Mouse (Mus musculus) MEL (cell line): ENCODE results near the gene Chid1. TPM values are rescaled to one million over a fixed set of nuclear protein-coding genes. Genes with fewer than 3 reads are reported as not detected.

Source experiments
- DNase-seq: peaks from one replicate; pipeline ENCODE4 v3.0.0; 2011; ENCODE audit warnings: low read depth, low spot score
- H3K27ac ChIP-seq: 2 replicates; pipeline ENCODE4 v1.5.1; 2012; ENCODE audit warnings: low read depth, mild to moderate bottlenecking, control low read depth, low read length, moderate library complexity; ENCODE audit not compliant: control insufficient read depth
- H3K27me3 ChIP-seq, 2 experiments: fragments of 150-350 bp in 1 of 2; sonication (generic) in 1 of 2; 2 replicates each; pipeline ENCODE4 v1.6.1; 2012; ENCODE audit warnings: low read length in 2 of 2, mild to moderate bottlenecking in 2 of 2, improper control_type of control experiment in 1 of 2, moderate library complexity in 1 of 2; ENCODE audit not compliant: insufficient read depth in 2 of 2, control insufficient read depth in 1 of 2
- H3K36me3 ChIP-seq, 2 experiments: 2 replicates each; pipeline ENCODE4 v1.6.1; 2012 to 2014; ENCODE audit warnings: low read length in 2 of 2, improper control_type of control experiment in 1 of 2, inconsistent platforms in 1 of 2, mild to moderate bottlenecking in 1 of 2; ENCODE audit not compliant: insufficient read depth in 2 of 2, control insufficient read depth in 1 of 2
- H3K4me1 ChIP-seq, 2 experiments: fragments of 150-350 bp in 1 of 2; sonication (generic) in 1 of 2; 2 replicates each; pipeline ENCODE4 v1.6.1; 2012; ENCODE audit warnings: low read length in 2 of 2, improper control_type of control experiment in 1 of 2, mild to moderate bottlenecking in 1 of 2; ENCODE audit not compliant: insufficient read depth in 2 of 2, control insufficient read depth in 1 of 2
- H3K4me3 ChIP-seq, 2 experiments: fragments of 150-350 bp in 1 of 2; sonication (generic) in 1 of 2; 2 replicates each; pipeline ENCODE4 v1.5.1; 2012; ENCODE audit warnings: low read depth in 2 of 2, low read length in 2 of 2, mild to moderate bottlenecking in 2 of 2, moderate library complexity in 2 of 2, control low read depth in 1 of 2, improper control_type of control experiment in 1 of 2; ENCODE audit not compliant: control insufficient read depth in 1 of 2, insufficient read depth in 1 of 2
- H3K79me2 ChIP-seq: 2 replicates; pipeline ENCODE4 v1.6.1; 2012; ENCODE audit warnings: mild to moderate bottlenecking, low read length, moderate library complexity; ENCODE audit not compliant: control insufficient read depth, poor library complexity, insufficient read depth
- H3K9ac ChIP-seq: 2 replicates; pipeline ENCODE4 v1.6.1; 2012; ENCODE audit warnings: low read depth, mild to moderate bottlenecking, control low read depth, low read length, moderate library complexity; ENCODE audit not compliant: control insufficient read depth, poor library complexity, severe bottlenecking
- H3K9me3 ChIP-seq: fragments of 150-350 bp; sonication (generic); replicated peaks from 2 replicates; pipeline ENCODE4 v1.6.1; 2012; ENCODE audit warnings: mild to moderate bottlenecking, low read length, improper control_type of control experiment, moderate library complexity; ENCODE audit not compliant: insufficient read depth
- BHLHE40 ChIP-seq: IDR thresholded peaks from 2 replicates; pipeline ENCODE4 v1.6.1; 2012; ENCODE audit warnings: low read depth, mild to moderate bottlenecking, inconsistent platforms, low read length, improper control_type of control experiment, borderline replicate concordance
- CHD2 ChIP-seq: IDR thresholded peaks from 2 replicates; pipeline ENCODE4 v1.6.1; 2011; ENCODE audit warnings: low read length, improper control_type of control experiment
- CTCF ChIP-seq, 3 experiments: IDR thresholded peaks in 2 of 3; conservative IDR thresholded peaks in 1 of 3; 2 replicates each; pipeline ENCODE4 v1.5.1; 2011 to 2012; ENCODE audit warnings: low read length in 3 of 3, low read depth in 2 of 3, mild to moderate bottlenecking in 2 of 3, improper control_type of control experiment in 1 of 3, inconsistent platforms in 1 of 3, mixed read lengths in 1 of 3, moderate library complexity in 1 of 3; ENCODE audit not compliant: control insufficient read depth in 1 of 3, insufficient read depth in 1 of 3, poor library complexity in 1 of 3, severe bottlenecking in 1 of 3
- E2F4 ChIP-seq: IDR thresholded peaks from 2 replicates; pipeline ENCODE4 v1.6.1; 2011; ENCODE audit warnings: low read depth, low read length, improper control_type of control experiment, borderline replicate concordance
- ELF1 ChIP-seq: IDR thresholded peaks from 2 replicates; pipeline ENCODE4 v1.6.1; 2014; ENCODE audit warnings: low read depth, mild to moderate bottlenecking, inconsistent platforms, low read length, improper control_type of control experiment, moderate library complexity
- GATA1 ChIP-seq: IDR thresholded peaks from 2 replicates; pipeline ENCODE4 v1.6.1; 2011; ENCODE audit warnings: low read depth, low read length, improper control_type of control experiment
- HCFC1 ChIP-seq: IDR thresholded peaks from 2 replicates; pipeline ENCODE4 v1.6.1; 2012; ENCODE audit warnings: low read depth, mild to moderate bottlenecking, inconsistent platforms, low read length, improper control_type of control experiment, moderate library complexity
- JUND ChIP-seq: IDR thresholded peaks from 2 replicates; pipeline ENCODE4 v1.6.1; 2011; ENCODE audit warnings: low read depth, mild to moderate bottlenecking, improper control_type of control experiment, low read length
- KAT2A ChIP-seq: conservative IDR thresholded peaks from 2 replicates; pipeline ENCODE4 v1.6.1; 2012; ENCODE audit warnings: low read depth, low read length, improper control_type of control experiment, inconsistent platforms
- MAZ ChIP-seq: IDR thresholded peaks from 2 replicates; pipeline ENCODE4 v1.6.1; 2012; ENCODE audit warnings: low read depth, mild to moderate bottlenecking, inconsistent platforms, low read length, improper control_type of control experiment
- MXI1 ChIP-seq: IDR thresholded peaks from 2 replicates; pipeline ENCODE4 v1.6.1; 2011; ENCODE audit warnings: mild to moderate bottlenecking, low read depth, low read length, improper control_type of control experiment
- NRF1 ChIP-seq: IDR thresholded peaks from 2 replicates; pipeline ENCODE4 v1.6.1; 2014; ENCODE audit warnings: low read depth, mild to moderate bottlenecking, inconsistent platforms, low read length, improper control_type of control experiment, moderate library complexity; ENCODE audit not compliant: poor library complexity, insufficient read depth, severe bottlenecking
- POLR2A ChIP-seq, 2 experiments: IDR thresholded peaks; 2 replicates each; pipeline ENCODE4 v1.6.1; 2011 to 2012; ENCODE audit warnings: low read length in 2 of 2, mild to moderate bottlenecking in 2 of 2, control low read depth in 1 of 2, improper control_type of control experiment in 1 of 2, low read depth in 1 of 2, moderate library complexity in 1 of 2; ENCODE audit not compliant: control insufficient read depth in 1 of 2, insufficient read depth in 1 of 2, poor library complexity in 1 of 2
- POLR2AphosphoS2 ChIP-seq: IDR thresholded peaks from 2 replicates; pipeline ENCODE4 v1.6.1; 2011; ENCODE audit warnings: low read length, improper control_type of control experiment
- RAD21 ChIP-seq: IDR thresholded peaks from 2 replicates; pipeline ENCODE4 v1.6.1; 2011; ENCODE audit warnings: mild to moderate bottlenecking, low read depth, low read length, improper control_type of control experiment
- SIN3A ChIP-seq: IDR thresholded peaks from 2 replicates; pipeline ENCODE4 v1.6.1; 2012; ENCODE audit warnings: low read length, improper control_type of control experiment, inconsistent platforms
- USF2 ChIP-seq, 2 experiments: IDR thresholded peaks; 2 replicates each; pipeline ENCODE4 v1.6.1; 2011 to 2012; ENCODE audit warnings: improper control_type of control experiment in 2 of 2, low read length in 2 of 2, borderline replicate concordance in 1 of 2, inconsistent platforms in 1 of 2, low read depth in 1 of 2, mild to moderate bottlenecking in 1 of 2; ENCODE audit not compliant: insufficient read depth in 1 of 2
- ZC3H11A ChIP-seq: IDR thresholded peaks from 2 replicates; pipeline ENCODE4 v1.6.1; 2012; ENCODE audit warnings: low read depth, mild to moderate bottlenecking, inconsistent platforms, low read length, improper control_type of control experiment
- ZKSCAN1 ChIP-seq: IDR thresholded peaks from 2 replicates; pipeline ENCODE4 v1.6.1; 2012; ENCODE audit warnings: low read depth, mild to moderate bottlenecking, inconsistent platforms, low read length, improper control_type of control experiment, moderate library complexity
- ZMIZ1 ChIP-seq: IDR thresholded peaks from 2 replicates; pipeline ENCODE4 v1.6.1; 2012; ENCODE audit warnings: low read depth, mild to moderate bottlenecking, inconsistent platforms, low read length, improper control_type of control experiment, moderate library complexity
- ZNF384 ChIP-seq: IDR thresholded peaks from 2 replicates; pipeline ENCODE4 v1.6.1; 2012; ENCODE audit warnings: low read depth, mild to moderate bottlenecking, inconsistent platforms, low read length, improper control_type of control experiment
- polyA plus RNA-seq, 2 experiments: library from polyadenylated mRNA; stranded (reverse) in 1 of 2; unstranded in 1 of 2; fragments of >175 nt in 1 of 2; fragments of >200 nt in 1 of 2; gene quantifications; 2 replicates each; pipeline versions ENCODE4 v1.2.1 to v1.2.4; 2012; ENCODE audit warnings: low replicate concordance in 2 of 2, low read depth in 1 of 2; ENCODE audit not compliant: insufficient read length in 2 of 2, insufficient read depth in 1 of 2, missing spikeins in 1 of 2
- total RNA-seq: library from RNA; depleted of rRNA; stranded (reverse); fragments of 300-350 nt; gene quantifications from 2 replicates; pipeline ENCODE4 v1.2.3, GENCODE M21; 2012

Gene Chid1
- total and polyA plus RNA-seq, 3 experiments, result 36.1 to 46.7 TPM; not detected in 1

DNA sequence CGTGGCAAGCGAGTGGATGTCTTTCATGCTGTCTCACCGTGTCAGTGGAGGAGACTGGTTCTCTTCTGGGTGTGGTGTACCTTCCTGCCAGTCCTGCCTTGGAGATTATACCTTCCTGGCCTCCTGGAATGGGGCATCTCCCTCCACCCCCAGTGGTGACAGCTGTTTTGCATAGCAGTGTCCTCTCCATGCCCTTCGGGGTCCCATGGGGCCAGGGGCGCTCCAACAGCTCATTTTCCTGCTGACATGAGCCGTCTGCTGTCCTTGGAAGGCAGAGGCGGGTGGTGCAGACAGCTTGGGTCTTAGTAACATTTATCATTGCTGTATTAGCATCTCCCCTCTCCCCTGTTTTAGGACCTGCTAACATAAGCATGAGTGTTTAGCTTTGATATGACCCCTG is 52.5 kb downstream of the Chid1 start:
- H3K79me2 ChIP-seq, result no peaks in the 10 kb centered on the region
- H3K36me3 ChIP-seq, result no peaks in the 10 kb centered on the region
- no peaks in the 10 kb centered on the region for H3K27me3 ChIP-seq
- H3K27ac ChIP-seq, result no peak overlapping the region
- no peak overlapping the region for H3K9ac ChIP-seq
- H3K4me1 ChIP-seq, result no peaks in the 10 kb centered on the region
- DNase-seq, result no peak
- no peaks in the 10 kb centered on the region for H3K9me3 ChIP-seq
- no peak overlapping the region for H3K4me3 ChIP-seq
- TF ChIP-seq POLR2A (IDR thresholded peaks at IDR 0.05; ENCODE audit: control insufficient read depth in 1 of 2, insufficient read depth in 1 of 2, low read depth in 1 of 2, low read length in 2 of 2, poor library complexity in 1 of 2) (0 out of 4 replicates have a peak, but pooled peaks of 1 of the 2 experiments have one; percentile 10), ELF1 (no peak)

DNA sequence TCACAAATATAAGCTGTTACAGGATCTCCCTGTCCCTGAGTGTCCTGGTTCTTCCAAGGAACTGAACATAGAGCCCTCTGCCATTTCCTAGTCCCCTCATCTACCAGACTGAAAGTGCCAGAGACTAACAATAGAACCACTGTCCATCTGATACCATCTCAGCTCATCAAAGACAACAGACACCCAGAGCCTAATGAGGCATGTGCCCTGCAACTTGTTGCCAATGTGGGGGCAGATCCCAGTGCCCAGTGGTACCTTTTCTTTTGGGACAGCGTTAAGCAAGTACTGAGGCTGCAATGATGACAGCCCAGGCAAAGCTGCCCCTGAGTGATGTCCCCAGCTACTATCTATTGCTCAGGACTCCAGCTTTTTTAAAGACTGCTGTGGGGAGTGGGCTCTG is 53.4 kb downstream of the Chid1 start:
- no peaks in the 10 kb centered on the region for H3K36me3 ChIP-seq
- TF ChIP-seq GATA1 (no peak), ZKSCAN1 (no peak), ZMIZ1 (no peak), ZC3H11A (no peak), MAZ (no peak), ZNF384 (no peak), HCFC1 (no peak), RAD21 (no peak), KAT2A (no peak), CTCF (IDR thresholded peaks at IDR 0.05 in 2 of 3, conservative IDR thresholded peaks at IDR 0.05 in 1 of 3; ENCODE audit: control insufficient read depth in 1 of 3, insufficient read depth in 1 of 3, low read depth in 2 of 3, low read length in 3 of 3, poor library complexity in 1 of 3, severe bottlenecking in 1 of 3) (no peak), E2F4 (no peak), BHLHE40 (no peak), SIN3A (no peak), CHD2 (no peak), NRF1 (no peak), POLR2AphosphoS2 (no peak), JUND (no peak), MXI1 (no peak), USF2 (IDR thresholded peaks at IDR 0.05; ENCODE audit: borderline replicate concordance in 1 of 2, insufficient read depth in 1 of 2, low read depth in 1 of 2, low read length in 2 of 2) (no peak)
- H3K4me3 ChIP-seq, result no peak overlapping the region
- H3K27me3 ChIP-seq, result no peaks in the 10 kb centered on the region
- H3K9me3 ChIP-seq, result no peaks in the 10 kb centered on the region
- no peak overlapping the region for H3K27ac ChIP-seq
- no peak overlapping the region for H3K9ac ChIP-seq
- no peaks in the 10 kb centered on the region for H3K79me2 ChIP-seq
- H3K4me1 ChIP-seq, result no peaks in the 10 kb centered on the region
- DNase-seq, result no peak
